Mouse (Mus musculus) gastrocnemius, adult 8-10 months (tissue): ENCODE measurements around the gene Zdhhc5. TPM values are rescaled to one million over a fixed set of nuclear protein-coding genes. Genes with fewer than 3 reads are reported as not detected.
"Not testable (repeated sequence)": the region's sequence is repeated elsewhere in the genome, so short reads cannot be mapped to it uniquely, and the experiment has no call there.

ENCODE experiments used
- DNase-seq, 2 experiments: peaks; one replicate each; pipeline ENCODE4 v3.0.0; 2022; ENCODE audit warnings: low spot score in 2 of 2
- total RNA-seq, 4 experiments: library from RNA; stranded (reverse); gene quantifications; 2 replicates each; pipeline ENCODE4 v1.2.4; 2022

Zdhhc5 gene
- total RNA-seq, 4 experiments from 2014 or later: 78.4 to 100 (median 81.7) TPM

DNA sequence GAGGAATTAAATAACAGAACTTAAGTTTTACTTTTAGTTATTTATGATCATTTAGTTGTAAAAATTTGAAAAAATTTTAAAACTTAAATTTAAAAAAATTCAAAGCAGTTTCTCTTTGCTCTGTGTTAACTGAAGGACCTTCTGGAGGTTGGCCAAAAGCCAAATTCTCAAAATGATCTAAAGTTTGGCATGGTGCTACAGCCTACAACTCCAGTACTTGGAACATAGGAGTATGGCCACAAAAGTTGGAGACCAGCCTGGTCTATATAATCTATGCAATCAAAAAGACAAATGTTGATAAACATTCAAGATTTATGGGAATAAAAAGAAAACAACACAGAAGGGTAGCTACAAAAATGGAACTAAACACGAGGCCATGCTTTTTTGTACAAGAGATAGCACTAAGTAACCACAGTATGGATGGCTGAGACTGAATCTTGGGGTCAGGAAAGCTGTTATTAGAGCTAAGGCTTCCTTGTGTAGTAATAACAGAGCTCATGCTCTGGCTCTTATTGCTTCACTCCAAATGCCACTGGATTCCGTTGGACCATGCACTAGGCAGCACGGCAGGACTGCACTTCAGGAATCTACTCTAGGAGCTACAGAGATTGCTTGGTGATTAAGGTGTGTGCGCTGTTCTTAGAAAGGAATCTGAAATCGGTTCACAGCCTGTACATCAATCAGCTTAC lies 19.8 kb downstream of the Zdhhc5 start:
- no peak for DNase-seq

DNA sequence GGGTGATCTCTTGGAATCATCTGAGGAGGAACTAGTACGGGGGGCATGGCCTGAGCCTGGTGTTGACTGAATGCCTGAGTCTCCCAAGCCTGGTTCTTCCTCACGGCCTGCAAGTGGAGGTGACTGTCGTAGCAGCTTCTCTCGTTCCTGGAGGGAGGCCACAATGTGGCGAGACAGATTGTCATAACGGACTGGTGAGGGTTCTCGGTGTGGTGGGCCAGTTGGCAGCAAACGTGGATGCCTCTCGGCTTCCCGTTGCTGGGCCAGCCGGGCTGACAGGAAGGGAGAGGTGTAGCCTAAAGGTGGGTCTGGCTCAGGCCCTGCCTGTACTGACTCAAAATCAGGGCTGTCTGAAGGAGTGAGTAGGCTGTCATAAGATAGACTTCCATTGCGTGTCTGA lies 24.9 kb downstream of the Zdhhc5 start:
- no peak for DNase-seq

DNA sequence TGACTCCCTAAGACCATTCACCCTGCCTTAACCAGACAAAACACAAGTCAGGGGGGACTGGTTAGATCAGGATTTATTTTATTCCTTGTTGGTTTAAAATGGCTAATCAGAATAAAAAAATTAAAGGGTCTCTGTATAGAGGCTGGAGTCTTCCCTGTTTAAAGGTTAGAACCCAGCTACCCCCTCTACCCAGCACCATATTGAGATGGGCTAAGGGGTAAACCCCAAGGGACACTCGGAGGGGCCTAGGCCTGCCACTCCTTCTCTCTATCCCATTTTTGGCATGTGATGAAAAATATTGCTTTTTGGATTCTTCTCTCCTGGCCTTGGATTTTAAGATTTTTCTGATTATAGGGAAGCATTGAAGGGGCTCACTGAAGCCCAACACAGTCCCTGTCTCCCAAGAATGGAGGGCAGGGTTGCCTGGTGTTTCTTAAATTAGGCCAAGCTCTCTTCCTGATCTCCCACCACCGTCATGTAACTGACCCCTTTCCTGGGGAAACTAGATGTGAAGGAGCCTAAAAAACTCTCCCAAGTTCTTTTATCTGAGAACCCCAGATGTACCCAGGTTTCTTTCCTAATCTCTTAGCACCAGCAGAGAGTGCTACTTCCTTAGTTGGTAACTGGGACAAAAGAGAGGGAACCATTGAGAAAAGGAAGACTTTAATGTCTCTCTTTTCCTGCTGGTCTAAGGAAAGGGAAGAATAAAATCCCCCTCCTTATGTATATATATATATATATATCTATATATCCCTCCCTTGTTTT lies 26.7 kb downstream of the Zdhhc5 start:
- no peak for DNase-seq

- DNase-seq: no peak
Observed at GRCm38 (mm10) chr2:84682605-84683183, 32.3 kb downstream of the Zdhhc5 start.

DNA sequence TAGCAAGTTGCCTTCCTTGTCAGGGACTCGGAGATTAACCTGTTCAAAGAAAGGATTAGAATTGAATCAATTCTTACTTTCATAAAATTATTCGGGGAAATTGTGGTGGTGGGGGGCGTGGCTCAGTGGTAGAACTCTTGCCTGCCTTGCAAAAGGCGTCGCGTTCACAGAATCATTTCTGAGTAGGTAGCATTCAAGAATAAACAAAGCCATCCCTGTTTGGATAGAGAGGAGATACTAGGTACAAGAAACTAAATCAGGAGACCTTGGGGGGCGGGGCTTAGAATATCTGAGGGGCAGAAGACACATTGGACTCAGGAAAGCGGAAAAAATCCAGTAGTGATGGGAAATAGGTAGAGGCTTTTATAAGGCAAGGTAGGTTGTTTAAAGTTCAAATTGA lies 36.0 kb downstream of the Zdhhc5 start, which contains the start of gene Tmx2:
Tmx2 (minus strand) TSS at position 125 of the 400 bp plus-strand sequence.
- DNase-seq: no peak

GRCm38 (mm10) chr2:84677968-84678880 lies 36.8 kb downstream of the Zdhhc5 start, which contains the start of the genes Gm28635 and Med19:
TSS of gene Gm28635 (minus strand) at chr2:84678041.
TSS of gene Med19 (plus strand) at chr2:84678402.
- DNase-seq: peak; percentile 85 to 92

DNA sequence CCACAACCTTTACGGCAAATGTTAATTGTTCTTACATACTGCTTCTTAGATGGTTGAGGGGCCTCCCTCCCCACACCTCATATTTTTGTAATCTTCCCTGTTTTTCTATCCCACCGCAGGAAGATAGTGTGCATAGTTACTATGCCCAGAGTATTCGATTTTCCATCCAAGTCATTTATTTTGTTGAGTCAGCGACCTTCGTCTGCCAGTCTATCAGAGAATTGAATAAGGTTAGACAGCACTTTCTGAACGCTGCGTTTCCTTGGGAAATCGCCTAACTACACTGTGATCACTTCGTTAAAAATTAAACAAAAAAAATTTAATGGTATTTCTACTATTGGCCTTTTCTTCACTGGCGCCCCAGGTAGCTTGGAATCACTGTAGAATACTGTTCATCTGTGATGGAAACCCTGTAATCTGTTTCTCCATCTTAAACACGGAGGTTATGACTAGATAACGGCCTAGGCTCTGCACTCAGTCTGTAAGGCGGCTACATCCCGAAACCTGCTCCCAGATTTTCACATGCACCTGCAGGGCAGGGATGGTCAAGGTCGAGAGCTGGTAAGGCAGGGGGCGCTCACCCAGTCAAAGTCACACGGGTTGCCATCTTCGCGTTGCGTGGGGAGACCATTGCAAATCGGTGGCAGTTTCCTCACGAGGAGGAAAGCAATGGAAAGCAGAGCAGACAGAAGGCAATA lies 37.6 kb downstream of the Zdhhc5 start:
- no peak for DNase-seq

GRCm38 (mm10) chr2:84671535-84671934 lies 43.4 kb downstream of the Zdhhc5 start:
- not testable (repeated sequence) for DNase-seq

DNA sequence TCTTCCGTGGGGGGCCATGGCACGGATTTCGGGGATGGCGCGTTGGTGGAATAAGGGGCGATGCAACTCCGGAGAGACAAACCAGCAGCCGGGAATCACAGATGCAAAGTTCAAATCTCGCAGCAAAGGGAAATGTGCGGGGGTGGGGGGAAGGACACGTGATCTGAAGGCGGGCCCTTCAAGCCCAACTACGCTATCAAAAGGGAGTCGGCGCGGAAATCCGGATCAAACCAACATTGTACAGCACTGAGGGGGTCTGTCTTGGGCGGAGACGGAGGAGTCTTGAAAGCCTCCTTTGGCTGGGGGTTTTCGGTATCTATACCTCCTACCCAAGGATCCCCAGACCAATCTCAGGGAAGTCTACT lies 44.4 kb downstream of the Zdhhc5 start, which contains the start of gene Selenoh:
Selenoh (minus strand) TSS at position 202 of the 365 bp plus-strand sequence.
- peak; percentile 29 to 35 for DNase-seq

- DNase-seq: no peak
Observed at GRCm38 (mm10) chr2:84669828-84670568, 45.0 kb downstream of the Zdhhc5 start.

DNA sequence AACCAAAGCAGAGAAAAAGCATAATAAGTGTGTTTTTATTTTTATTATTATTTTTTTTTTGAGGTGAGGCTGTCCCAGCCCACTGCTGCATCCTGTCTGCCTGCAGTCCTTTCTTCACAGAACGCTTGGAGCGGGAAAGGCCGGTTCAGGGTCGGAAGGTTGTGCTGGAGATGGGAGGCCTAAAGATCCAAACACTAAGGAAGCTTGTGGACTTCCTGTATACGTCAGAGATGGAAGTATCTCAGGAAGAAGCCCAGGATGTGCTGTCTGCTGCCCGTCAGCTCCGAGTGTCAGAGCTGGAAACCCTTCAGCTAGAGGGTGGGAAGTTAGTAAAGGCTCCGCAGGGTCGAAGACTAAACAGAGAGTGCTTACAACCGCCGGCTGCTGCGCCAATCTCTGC lies 48.9 kb downstream of the Zdhhc5 start:
- no peak for DNase-seq

GRCm38 (mm10) chr2:84662866-84663265 lies 52.1 kb downstream of the Zdhhc5 start:
- DNase-seq: no peak

DNA sequence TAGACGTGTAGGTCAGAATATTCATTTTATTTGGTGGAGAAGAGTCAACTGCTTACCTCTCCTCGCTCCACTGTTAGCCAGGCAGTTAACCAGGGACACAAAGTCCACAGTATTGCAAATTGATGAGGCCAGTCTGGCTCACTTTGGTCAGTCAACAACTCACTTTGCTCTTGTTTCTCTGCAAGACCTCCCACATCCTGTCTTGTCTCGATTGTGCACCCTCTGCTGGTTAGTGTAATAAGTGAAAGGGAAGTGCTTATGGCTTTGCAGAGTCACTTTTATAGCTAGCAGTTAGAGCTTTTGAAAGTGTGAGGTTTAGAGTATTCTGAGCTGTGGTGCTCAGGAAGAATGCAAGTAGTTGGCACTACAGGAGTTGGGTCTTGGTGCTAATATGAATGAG lies 54.7 kb downstream of the Zdhhc5 start:
- DNase-seq: no peak

DNA sequence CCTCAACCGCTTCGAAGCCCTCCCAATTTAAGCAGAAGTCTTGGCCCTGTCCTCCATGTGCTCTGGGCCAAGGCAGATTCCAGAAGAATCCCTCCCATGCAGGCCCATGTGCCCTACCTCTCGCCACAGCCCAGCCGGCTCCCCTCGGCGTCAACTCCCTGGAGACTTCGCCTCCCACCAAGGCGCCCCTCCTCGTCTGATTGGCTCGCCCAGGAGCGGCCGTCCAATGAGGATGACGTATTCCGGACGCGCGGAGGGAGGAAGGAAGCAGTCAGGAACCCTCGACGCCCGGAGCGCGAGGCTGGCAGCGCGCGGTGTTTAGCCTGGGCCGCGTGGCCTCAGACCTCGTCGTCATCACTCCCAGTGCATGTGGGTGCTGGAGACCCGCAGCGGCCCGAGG lies 56.2 kb downstream of the Zdhhc5 start, which contains the start of gene Btbd18:
Btbd18 (plus strand) TSS at position 274 of the 400 bp plus-strand sequence.
- no peak for DNase-seq

DNA sequence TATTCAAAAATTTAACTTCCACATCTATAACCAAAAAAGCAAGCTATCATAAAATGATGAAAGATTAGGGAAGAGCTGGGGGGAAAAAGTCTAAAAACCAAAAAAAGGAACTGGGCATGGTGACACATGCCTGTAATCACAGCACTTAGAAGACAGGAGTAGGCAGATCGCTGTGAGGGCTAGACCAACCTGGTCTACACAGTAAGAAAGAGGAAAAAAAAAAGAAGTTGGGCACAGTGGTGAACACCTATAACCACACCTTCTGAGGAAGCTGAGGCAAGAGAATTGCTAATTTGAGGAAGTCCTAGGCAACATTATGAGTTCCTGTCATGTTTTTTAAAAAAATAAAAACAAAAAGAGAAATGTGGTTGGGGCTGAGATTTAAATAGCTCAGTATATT lies 59.1 kb downstream of the Zdhhc5 start:
- no peak for DNase-seq

DNA sequence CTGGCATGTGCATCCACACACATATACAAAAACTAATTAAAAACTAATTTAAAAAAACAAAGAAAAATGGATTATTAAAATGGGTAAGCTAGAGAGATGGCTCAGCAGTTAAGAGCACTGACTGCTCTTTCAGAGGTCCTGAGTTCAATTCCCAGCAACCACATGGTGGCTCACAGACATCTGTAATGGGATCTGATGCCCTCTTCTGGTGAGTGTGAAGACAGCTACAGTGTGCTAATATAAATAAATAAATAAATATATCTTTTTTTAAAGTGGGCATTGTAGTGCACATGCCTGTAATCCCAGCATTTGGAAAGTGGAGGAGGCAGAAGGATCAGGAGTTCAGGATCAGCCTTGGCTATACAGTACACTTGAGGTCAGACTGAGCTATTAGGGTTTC lies 61.6 kb downstream of the Zdhhc5 start:
- DNase-seq: no peak

- peak; percentile 74 to 86 for DNase-seq
Observed at GRCm38 (mm10) chr2:84650464-84651195, 64.3 kb downstream of the Zdhhc5 start, which contains the start of gene Ctnnd1. TSS of gene Ctnnd1 (minus strand) at chr2:84650765.

DNA sequence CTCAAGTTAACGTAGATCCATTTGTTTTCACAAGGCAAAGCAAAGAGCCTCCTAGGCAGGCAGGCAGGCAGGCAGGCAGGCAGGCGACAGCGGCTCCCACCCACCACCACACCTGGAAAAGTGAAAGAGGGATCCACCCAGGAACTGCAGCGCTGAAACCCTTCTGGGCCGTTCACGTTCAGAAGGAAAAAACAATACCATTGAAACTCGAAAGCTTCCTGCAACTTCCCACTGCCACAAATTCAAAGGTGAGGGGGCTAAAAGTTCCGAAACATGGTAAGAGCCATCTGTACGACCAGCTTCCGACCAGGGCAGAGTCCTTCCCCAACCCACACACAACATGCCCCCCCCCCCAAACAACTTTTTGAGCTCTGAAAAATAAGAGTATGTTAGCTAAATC lies 65.3 kb downstream of the Zdhhc5 start:
- no peak for DNase-seq

DNA sequence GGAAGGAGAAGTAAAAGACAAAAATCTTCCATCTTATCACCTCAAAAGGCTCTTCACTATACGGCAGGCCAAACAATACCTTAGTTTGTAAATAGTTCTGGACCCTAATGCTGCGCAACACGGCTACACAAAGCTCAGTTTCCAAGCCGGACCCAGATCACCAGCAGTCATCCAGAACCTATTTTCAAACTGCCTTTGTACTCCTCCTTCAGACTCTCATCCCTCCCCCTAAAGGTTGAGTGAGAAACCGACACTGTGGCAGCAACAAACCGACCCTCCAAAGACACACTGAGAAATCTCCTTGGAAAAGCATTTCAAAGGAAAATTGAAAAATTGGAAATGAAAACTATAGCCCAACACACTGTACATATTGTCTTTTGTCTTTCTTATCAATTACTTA lies 66.6 kb downstream of the Zdhhc5 start:
- no peak for DNase-seq
